Mouse (Mus musculus) heart, embryonic 16.5 days (tissue): ENCODE results near the gene Olfr1221. TPM values are rescaled to one million over a fixed set of nuclear protein-coding genes. Genes with fewer than 3 reads are reported as not detected.
"Not testable (repeated sequence)": the region's sequence is repeated elsewhere in the genome, so short reads cannot be mapped to it uniquely, and the experiment has no call there.

Source experiments
- ATAC-seq: fragments of 200-750 bp; cut with Nextera tagmentation; replicated peaks from 2 replicates; pipeline ENCODE4 v1.8.0; 2017; ENCODE audit warnings: moderate number of reproducible peaks; ENCODE audit not compliant: insufficient read depth, low FRiP score; ENCODE audit errors: extremely low read depth
- H3K27ac ChIP-seq: fragments of 300-500 bp; sonication (generic); 2 replicates; pipeline ENCODE4 v1.5.1; 2014; ENCODE audit warnings: mild to moderate bottlenecking, low read length, control low read depth, moderate library complexity
- H3K27me3 ChIP-seq: fragments of 300-500 bp; sonication (generic); 2 replicates; pipeline ENCODE4 v1.6.1; 2014; ENCODE audit warnings: low read length, mixed read lengths; ENCODE audit not compliant: control insufficient read depth, insufficient read depth
- H3K36me3 ChIP-seq: fragments of 300-500 bp; sonication (generic); 2 replicates; pipeline ENCODE4 v1.6.1; 2014; ENCODE audit not compliant: control insufficient read depth, insufficient read depth
- H3K4me1 ChIP-seq: fragments of 300-500 bp; sonication (generic); 2 replicates; pipeline ENCODE4 v1.6.1; 2014; ENCODE audit warnings: low read length, mixed read lengths; ENCODE audit not compliant: control insufficient read depth, insufficient read depth
- H3K4me2 ChIP-seq: fragments of 300-500 bp; sonication (generic); 2 replicates; pipeline ENCODE4 v1.6.1; 2014; ENCODE audit warnings: low read depth, mild to moderate bottlenecking, control low read depth, low read length
- H3K4me3 ChIP-seq: fragments of 300-500 bp; sonication (generic); 2 replicates; pipeline ENCODE4 v1.5.1; 2014; ENCODE audit warnings: mild to moderate bottlenecking, control low read depth, low read length
- H3K9ac ChIP-seq: fragments of 300-500 bp; sonication (generic); 2 replicates; pipeline ENCODE4 v1.6.1; 2014; ENCODE audit warnings: low read length, control low read depth
- H3K9me3 ChIP-seq: fragments of 300-500 bp; sonication (generic); replicated peaks from 2 replicates; pipeline ENCODE4 v1.6.1; 2016; ENCODE audit warnings: low read length; ENCODE audit not compliant: control insufficient read depth
- WGBS: fragments of 180-500 bp; shearing (Covaris S2); extraction: QIAGEN DNeasy Blood & Tissue Kit; methylation state at CpG from one replicate; pipeline ENCODE4 v1.1.7; 2014; 5-methylcytosine and 5-hydroxymethylcytosine counted together
- polyA plus RNA-seq: library from polyadenylated mRNA; unstranded; fragments of >200 nt; fragmentation: Nextera tagmentation; extraction: Ambion mirVana; gene quantifications from 2 replicates; pipeline ENCODE4 v1.2.1, GENCODE M21; 2015

Olfr1221 gene
- polyA plus RNA-seq, result not detected in 2 replicates

DNA sequence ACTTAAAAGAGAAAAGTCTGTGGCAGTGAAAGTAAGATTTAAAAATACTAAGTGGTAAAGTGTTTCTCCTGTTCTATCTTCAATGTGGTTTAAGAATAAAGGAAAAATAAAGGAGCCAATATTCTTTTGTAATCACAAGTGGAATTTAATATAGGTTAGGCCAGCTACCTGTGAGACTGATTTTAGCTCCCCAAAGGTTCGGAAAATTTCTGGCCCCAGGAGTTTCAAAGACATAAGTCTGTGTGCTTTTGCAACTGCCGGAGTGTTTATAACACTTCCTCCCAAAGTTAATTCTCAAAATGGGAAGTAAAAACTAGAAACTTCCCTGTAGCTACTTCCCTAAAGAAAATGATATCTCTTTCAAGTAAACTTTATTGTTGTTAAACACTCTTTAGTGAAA is at the start of gene Olfr1221:
TSS of gene Olfr1221 (minus strand) at position 101 of the 400 bp plus-strand sequence.
- H3K27ac ChIP-seq, result no peak within 1 kb of the TSS
- no peaks in the 10 kb centered on the region for H3K36me3 ChIP-seq
- no peak for ATAC-seq
- no peak within 1 kb of the TSS for H3K9ac ChIP-seq
- 73% methylated on average over 2 of the region's 2 CpGs for WGBS
- no peaks in the 10 kb centered on the region for H3K27me3 ChIP-seq
- H3K4me1 ChIP-seq, result no peaks in the 10 kb centered on the region
- no peak within 1 kb of the TSS for H3K4me3 ChIP-seq
- no peaks in the 10 kb centered on the region for H3K9me3 ChIP-seq
- H3K4me2 ChIP-seq, result no peak within 1 kb of the TSS

DNA sequence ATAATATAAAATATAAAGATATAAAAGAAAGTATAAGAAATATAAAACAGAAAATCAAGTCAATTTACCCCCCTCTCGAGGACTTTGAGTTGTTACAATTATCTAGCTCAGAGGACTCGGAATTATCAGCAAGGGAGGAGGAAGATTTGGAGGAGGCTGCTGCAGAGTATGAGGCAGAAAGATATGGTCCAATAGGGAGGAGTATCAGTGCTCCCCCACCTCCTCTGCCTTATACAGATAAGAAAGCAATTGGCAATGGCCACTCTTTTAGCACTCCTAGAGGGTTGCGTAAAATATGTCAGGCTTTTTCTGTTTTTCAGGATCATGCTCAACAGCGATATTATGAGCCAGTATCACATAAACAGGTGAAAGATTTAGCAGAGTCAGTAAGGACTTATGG is 47.6 kb upstream of the Olfr1221 start:
- not testable (repeated sequence) for H3K4me2 ChIP-seq, H3K4me1 ChIP-seq, H3K27me3 ChIP-seq, H3K27ac ChIP-seq, ATAC-seq, H3K4me3 ChIP-seq, H3K36me3 ChIP-seq, H3K9ac ChIP-seq, H3K9me3 ChIP-seq
- WGBS, result 80% methylated on average over 4 of the region's 4 CpGs

- ATAC-seq, H3K36me3 ChIP-seq, H3K4me3 ChIP-seq, H3K4me1 ChIP-seq, H3K9me3 ChIP-seq, H3K4me2 ChIP-seq, H3K27me3 ChIP-seq, H3K9ac ChIP-seq, H3K27ac ChIP-seq: not testable (repeated sequence)
- 85% methylated on average over 8 of the region's 8 CpGs for WGBS
Observed at GRCm38 (mm10) chr2:89163991-89164390, 46.9 kb upstream of the Olfr1221 start, which contains the start of gene Olfr1224-ps1. TSS of gene Olfr1224-ps1 (minus strand) at chr2:89164091.

DNA sequence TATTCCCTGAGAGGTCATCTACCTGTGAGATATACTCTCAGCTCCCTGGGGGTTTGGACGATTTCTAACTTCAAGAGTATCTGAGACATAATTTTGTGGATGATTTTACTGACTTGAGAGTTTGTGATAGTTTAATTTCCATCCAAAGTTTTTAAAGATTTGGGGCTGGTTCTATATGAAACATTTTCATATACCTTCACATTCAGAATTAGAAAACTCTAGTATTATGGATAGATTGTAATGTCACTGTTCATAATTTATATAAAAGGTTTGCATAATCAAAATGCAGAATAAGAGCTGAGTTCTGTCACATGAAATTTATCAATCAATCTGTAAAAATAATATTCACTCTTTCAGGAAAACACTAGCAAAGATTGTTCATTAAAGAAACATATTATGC is 34.4 kb upstream of the Olfr1221 start, which contains the start of gene Olfr1223:
TSS of gene Olfr1223 (minus strand) at position 101 of the 400 bp plus-strand sequence.
- ATAC-seq, result no peak
- 67% methylated on average over 1 of the region's 1 CpGs for WGBS
- Histone ChIP-seq H3K4me3 (no peak within 1 kb of the TSS), H3K9ac (no peak within 1 kb of the TSS), H3K4me1 (no peaks in the 10 kb centered on the region), H3K4me2 (no peak within 1 kb of the TSS), H3K27ac (no peak within 1 kb of the TSS), H3K36me3 (no peaks in the 10 kb centered on the region), H3K27me3 (no peaks in the 10 kb centered on the region), H3K9me3 (no peaks in the 10 kb centered on the region)

DNA sequence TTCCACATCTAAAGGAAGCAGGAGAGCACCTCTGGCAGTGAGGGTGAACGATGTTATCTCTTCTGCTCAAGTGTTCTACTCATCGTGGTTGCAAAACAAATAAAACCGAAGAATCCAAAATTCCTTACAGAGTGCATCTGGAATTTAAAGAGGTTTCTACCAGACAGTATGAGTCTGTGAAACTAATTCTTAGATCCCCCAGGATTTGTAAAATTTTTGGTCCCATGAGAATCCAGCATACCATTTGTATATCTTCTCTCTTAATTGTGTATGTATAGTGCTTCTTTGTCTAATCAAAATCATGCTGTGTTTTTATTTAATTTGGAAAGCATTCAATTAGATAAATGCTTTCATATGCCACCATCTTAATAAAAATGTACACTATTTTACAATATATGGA is 15.9 kb upstream of the Olfr1221 start, which contains the start of gene Olfr1222:
TSS of gene Olfr1222 (minus strand) at position 101 of the 400 bp plus-strand sequence.
- H3K4me3 ChIP-seq, result no peak within 1 kb of the TSS
- no peak within 1 kb of the TSS for H3K9ac ChIP-seq
- no peak for ATAC-seq
- H3K4me1 ChIP-seq, result no peaks in the 10 kb centered on the region
- H3K36me3 ChIP-seq, result no peaks in the 10 kb centered on the region
- H3K4me2 ChIP-seq, result no peak within 1 kb of the TSS
- no peaks in the 10 kb centered on the region for H3K9me3 ChIP-seq
- no peaks in the 10 kb centered on the region for H3K27me3 ChIP-seq
- 24% methylated on average over 3 of the region's 3 CpGs for WGBS
- H3K27ac ChIP-seq, result no peak within 1 kb of the TSS

- Histone ChIP-seq H3K4me3 (no peak within 1 kb of the TSS), H3K9me3 (no peaks in the 10 kb centered on the region), H3K36me3 (no peaks in the 10 kb centered on the region), H3K4me2 (no peak within 1 kb of the TSS), H3K9ac (no peak within 1 kb of the TSS), H3K4me1 (no peaks in the 10 kb centered on the region), H3K27ac (no peak within 1 kb of the TSS), H3K27me3 (no peaks in the 10 kb centered on the region)
- 70% methylated on average over 3 of the region's 3 CpGs for WGBS
- no peak for ATAC-seq
Observed at GRCm38 (mm10) chr2:89106735-89107134, 10.3 kb downstream of the Olfr1221 start, which contains the start of gene Olfr1220. TSS of gene Olfr1220 (minus strand) at chr2:89106835.

- H3K4me2 ChIP-seq, result no peak overlapping the region
- ATAC-seq, result no peak
- H3K36me3 ChIP-seq, result no peaks in the 10 kb centered on the region
- H3K4me3 ChIP-seq, result no peak overlapping the region
- H3K9me3 ChIP-seq, result no peaks in the 10 kb centered on the region
- H3K27me3 ChIP-seq, result no peaks in the 10 kb centered on the region
- no peak overlapping the region for H3K27ac ChIP-seq
- H3K4me1 ChIP-seq, result no peaks in the 10 kb centered on the region
- H3K9ac ChIP-seq, result no peak overlapping the region
Observed at GRCm38 (mm10) chr2:89105651-89106050, 11.4 kb downstream of the Olfr1221 start.

DNA sequence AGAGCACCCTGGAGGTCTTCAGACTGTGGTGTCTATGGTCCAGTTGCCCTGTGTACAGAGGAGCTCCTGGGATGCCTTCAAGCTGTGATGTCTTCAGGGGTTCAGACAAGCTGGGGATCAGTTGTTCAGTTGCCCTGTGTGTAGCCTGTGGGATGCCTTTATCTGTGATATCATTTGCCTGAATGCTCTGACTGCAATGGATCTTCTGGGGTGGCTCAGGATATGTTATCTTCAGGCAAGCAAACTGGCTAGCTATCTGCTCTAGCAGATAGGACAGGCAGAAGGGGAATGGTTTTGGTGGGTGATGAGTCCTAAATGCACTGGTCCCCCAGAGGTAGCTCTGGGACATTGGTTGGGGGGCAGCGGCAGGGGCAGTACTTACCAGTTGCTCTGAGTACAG is 23.2 kb downstream of the Olfr1221 start:
- no peaks in the 10 kb centered on the region for H3K36me3 ChIP-seq
- H3K27me3 ChIP-seq, result no peaks in the 10 kb centered on the region
- H3K4me3 ChIP-seq, result no peak overlapping the region
- no peaks in the 10 kb centered on the region for H3K4me1 ChIP-seq
- no peak overlapping the region for H3K27ac ChIP-seq
- no peaks in the 10 kb centered on the region for H3K9me3 ChIP-seq
- ATAC-seq, result no peak
- H3K9ac ChIP-seq, result no peak overlapping the region
- 91% methylated on average over 1 of the region's 1 CpGs for WGBS
- H3K4me2 ChIP-seq, result no peak overlapping the region

DNA sequence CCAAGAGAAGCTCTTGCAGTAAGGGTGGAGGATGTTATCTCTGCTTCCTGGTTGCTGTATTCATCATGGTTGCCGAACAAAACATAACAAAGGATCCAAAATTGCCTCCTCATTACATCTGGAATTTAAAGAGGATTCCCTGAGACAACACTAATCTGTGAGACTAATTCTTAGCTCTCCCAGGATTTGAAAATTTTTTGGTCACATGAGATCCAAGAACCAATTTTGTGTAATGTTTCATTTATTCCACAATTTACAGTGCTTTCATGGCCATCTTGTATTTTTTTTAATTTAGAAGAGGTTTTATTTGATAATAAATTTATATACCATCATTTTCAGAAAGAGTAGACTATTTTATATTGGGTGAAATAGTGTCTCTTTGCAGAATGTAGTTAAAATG is 33.7 kb downstream of the Olfr1221 start, which contains the start of gene Olfr1219:
TSS of gene Olfr1219 (minus strand) at position 101 of the 400 bp plus-strand sequence.
- Histone ChIP-seq H3K36me3 (no peaks in the 10 kb centered on the region), H3K4me2 (no peak within 1 kb of the TSS), H3K4me1 (no peaks in the 10 kb centered on the region), H3K9me3 (no peaks in the 10 kb centered on the region), H3K4me3 (no peak within 1 kb of the TSS), H3K27ac (no peak within 1 kb of the TSS), H3K9ac (no peak within 1 kb of the TSS), H3K27me3 (no peaks in the 10 kb centered on the region)
- 45% methylated on average over 1 of the region's 1 CpGs for WGBS
- ATAC-seq, result no peak
